Mouse (Mus musculus): ENCODE results near the gene Mtf2. TPM values are rescaled to one million over a fixed set of nuclear protein-coding genes. Genes with fewer than 3 reads are reported as not detected.
"Not testable (repeated sequence)": the region's sequence is repeated elsewhere in the genome, so short reads cannot be mapped to it uniquely, and the experiment has no call there.

The Mtf2 gene
- total and polyA plus RNA-seq, 3 experiments: 26.6 to 112 (median 95.1) TPM

GRCm38 (mm10) chr5:108076833-108077540 is 11.5 kb downstream of the Mtf2 start:
- ATAC-seq (ENCODE audit: extremely low read depth, insufficient number of reproducible peaks, low FRiP score, poor library complexity, severe bottlenecking) (no peak), DNase-seq (ENCODE audit: low spot score) (no peak)
- TF ChIP-seq GATA1 (IDR thresholded peaks at IDR 0.05; ENCODE audit: borderline replicate concordance, low read length): no peak
- no peak for TF ChIP-seq GATA2 (IDR thresholded peaks at IDR 0.05; ENCODE audit: borderline replicate concordance, low read depth, low read length)
- TF ChIP-seq POLR2AphosphoS5 (IDR thresholded peaks at IDR 0.05; ENCODE audit: insufficient replicate concordance, low read depth, low read length): no peak
- no peak for TF ChIP-seq CTCF (IDR thresholded peaks at IDR 0.05; ENCODE audit: low read depth, low read length)
- no peak for TF ChIP-seq TAL1 (conservative IDR thresholded peaks at IDR 0.05; ENCODE audit: low read depth, low read length)
- H3K4me1 ChIP-seq (ENCODE audit: insufficient read depth, low read depth, low read length): peaks cover 7% of the 10 kb centered on the region; the same call in 1 of the 2 replicates
- H3K27me3 ChIP-seq (ENCODE audit: insufficient read depth, low read length): no peaks in the 10 kb centered on the region
- H3K36me3 ChIP-seq (replicated peaks): peaks cover 83% of the 10 kb centered on the region
- H3K4me3 ChIP-seq (ENCODE audit: low read depth, low read length): no peak overlapping the region
- H3K9me3 ChIP-seq (replicated peaks): no peaks in the 10 kb centered on the region

- no peak for ATAC-seq (ENCODE audit: extremely low read depth, insufficient number of reproducible peaks, low FRiP score, poor library complexity, severe bottlenecking)
- Histone ChIP-seq H3K27me3 (ENCODE audit: insufficient read depth, low read length) (no peaks in the 10 kb centered on the region), H3K36me3 (replicated peaks) (peaks cover 74% of the 10 kb centered on the region), H3K9me3 (replicated peaks) (no peaks in the 10 kb centered on the region), H3K4me3 (ENCODE audit: low read depth, low read length) (no peak overlapping the region), H3K4me1 (ENCODE audit: insufficient read depth, low read depth, low read length) (peaks cover 7% of the 10 kb centered on the region; the same call in 1 of the 2 replicates)
- no peak for DNase-seq (ENCODE audit: low spot score)
- TF ChIP-seq GATA1 (IDR thresholded peaks at IDR 0.05; ENCODE audit: borderline replicate concordance, low read length) (no peak), POLR2AphosphoS5 (IDR thresholded peaks at IDR 0.05; ENCODE audit: insufficient replicate concordance, low read depth, low read length) (no peak), CTCF (IDR thresholded peaks at IDR 0.05; ENCODE audit: low read depth, low read length) (no peak), TAL1 (conservative IDR thresholded peaks at IDR 0.05; ENCODE audit: low read depth, low read length) (no peak), GATA2 (IDR thresholded peaks at IDR 0.05; ENCODE audit: borderline replicate concordance, low read depth, low read length) (no peak)
Measured at GRCm38 (mm10) chr5:108079603-108080002, 14.1 kb downstream of the Mtf2 start.

DNA sequence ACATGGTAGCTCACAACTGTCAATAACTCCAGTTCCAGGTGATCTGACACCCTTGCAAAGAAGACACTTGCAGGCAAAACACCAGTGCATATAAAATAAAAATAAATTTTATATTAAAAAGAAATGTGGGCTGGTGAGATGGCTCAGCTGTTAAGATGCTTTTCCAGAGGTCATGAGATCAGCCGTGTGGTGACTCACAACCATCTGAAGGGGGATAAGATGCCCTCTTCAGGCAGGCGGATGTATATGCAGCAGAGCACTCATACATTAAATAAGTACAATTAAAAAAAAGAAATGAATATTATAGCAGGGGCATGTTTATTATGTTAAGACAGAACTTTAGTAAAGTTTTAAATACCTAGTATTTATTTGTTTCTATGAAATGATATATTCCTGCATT is 16.9 kb downstream of the Mtf2 start:
- peaks cover 6% of the 10 kb centered on the region; the same call in 1 of the 2 replicates for H3K4me1 ChIP-seq (ENCODE audit: insufficient read depth, low read depth, low read length)
- no peak for DNase-seq (ENCODE audit: low spot score)
- no peaks in the 10 kb centered on the region for H3K27me3 ChIP-seq (ENCODE audit: insufficient read depth, low read length)
- TF ChIP-seq TAL1 (conservative IDR thresholded peaks at IDR 0.05; ENCODE audit: low read depth, low read length) (no peak), GATA2 (IDR thresholded peaks at IDR 0.05; ENCODE audit: borderline replicate concordance, low read depth, low read length) (no peak), CTCF (IDR thresholded peaks at IDR 0.05; ENCODE audit: low read depth, low read length) (no peak), POLR2AphosphoS5 (IDR thresholded peaks at IDR 0.05; ENCODE audit: insufficient replicate concordance, low read depth, low read length) (no peak), GATA1 (IDR thresholded peaks at IDR 0.05; ENCODE audit: borderline replicate concordance, low read length) (no peak)
- no peak for ATAC-seq (ENCODE audit: extremely low read depth, insufficient number of reproducible peaks, low FRiP score, poor library complexity, severe bottlenecking)
- H3K9me3 ChIP-seq (replicated peaks): no peaks in the 10 kb centered on the region
- H3K36me3 ChIP-seq (replicated peaks): peaks cover 73% of the 10 kb centered on the region
- no peak overlapping the region for H3K4me3 ChIP-seq (ENCODE audit: low read depth, low read length)

DNA sequence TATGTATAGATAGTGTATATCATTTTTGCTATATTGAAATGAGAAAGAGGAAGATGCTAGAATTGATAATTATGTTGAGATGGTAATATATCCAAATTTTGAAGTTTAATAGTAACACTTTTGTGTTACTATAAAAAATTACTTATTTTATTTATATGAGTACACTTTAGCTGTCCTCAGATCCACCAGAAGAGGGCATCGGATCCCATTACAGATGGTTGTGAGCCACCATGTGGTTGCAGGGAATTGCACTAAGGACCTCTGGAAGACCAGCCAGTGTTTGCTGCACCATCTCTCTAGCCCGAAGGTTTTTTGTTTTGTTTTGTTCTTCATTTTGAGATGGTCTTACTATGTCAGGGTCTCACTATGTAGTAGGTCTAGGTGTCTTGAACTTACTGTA is 20.0 kb downstream of the Mtf2 start:
- ATAC-seq (ENCODE audit: extremely low read depth, insufficient number of reproducible peaks, low FRiP score, poor library complexity, severe bottlenecking) (no peak), DNase-seq (ENCODE audit: low spot score) (no peak)
- Histone ChIP-seq H3K36me3 (replicated peaks) (peaks cover 73% of the 10 kb centered on the region), H3K27me3 (ENCODE audit: insufficient read depth, low read length) (no peaks in the 10 kb centered on the region), H3K4me3 (ENCODE audit: low read depth, low read length) (no peak overlapping the region), H3K9me3 (replicated peaks) (no peaks in the 10 kb centered on the region), H3K4me1 (ENCODE audit: insufficient read depth, low read depth, low read length) (no peaks in the 10 kb centered on the region; the same call in 1 of the 2 replicates)
- TF ChIP-seq GATA2 (IDR thresholded peaks at IDR 0.05; ENCODE audit: borderline replicate concordance, low read depth, low read length) (no peak), TAL1 (conservative IDR thresholded peaks at IDR 0.05; ENCODE audit: low read depth, low read length) (no peak), CTCF (IDR thresholded peaks at IDR 0.05; ENCODE audit: low read depth, low read length) (no peak), GATA1 (IDR thresholded peaks at IDR 0.05; ENCODE audit: borderline replicate concordance, low read length) (no peak), POLR2AphosphoS5 (IDR thresholded peaks at IDR 0.05; ENCODE audit: insufficient replicate concordance, low read depth, low read length) (no peak)

GRCm38 (mm10) chr5:108092731-108093130 is 27.3 kb downstream of the Mtf2 start:
- not testable (repeated sequence) for H3K4me3 ChIP-seq (ENCODE audit: low read depth, low read length); DNase-seq (ENCODE audit: low spot score); H3K9me3 ChIP-seq (replicated peaks); H3K27me3 ChIP-seq (ENCODE audit: insufficient read depth, low read length); H3K4me1 ChIP-seq (ENCODE audit: insufficient read depth, low read depth, low read length); ATAC-seq (ENCODE audit: extremely low read depth, insufficient number of reproducible peaks, low FRiP score, poor library complexity, severe bottlenecking)
- peaks cover 73% of the 10 kb centered on the region for H3K36me3 ChIP-seq (replicated peaks)

DNA sequence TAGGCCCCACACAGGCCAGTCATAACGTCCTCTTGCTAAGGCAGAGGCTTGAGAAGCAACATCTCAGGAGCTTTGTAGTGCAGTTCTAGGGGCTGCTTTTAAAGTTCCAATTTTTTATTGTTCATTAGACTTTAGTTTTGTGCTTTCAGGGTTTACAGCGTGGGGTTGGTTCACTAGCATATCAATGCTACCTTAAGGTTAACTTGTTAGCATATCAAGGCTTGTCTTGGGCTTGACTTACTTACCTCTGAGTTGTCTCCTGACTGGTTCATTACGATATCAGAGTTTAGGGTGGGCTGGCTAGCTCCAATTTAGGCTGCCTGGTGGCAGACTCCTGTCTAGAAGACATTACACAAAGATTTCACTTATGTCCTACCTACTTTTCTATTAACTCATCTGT is 32.2 kb downstream of the Mtf2 start:
- DNase-seq (ENCODE audit: low spot score) (no peak), ATAC-seq (ENCODE audit: extremely low read depth, insufficient number of reproducible peaks, low FRiP score, poor library complexity, severe bottlenecking) (no peak)
- H3K36me3 ChIP-seq (replicated peaks): peaks cover 70% of the 10 kb centered on the region
- no peaks in the 10 kb centered on the region for H3K4me1 ChIP-seq (ENCODE audit: insufficient read depth, low read depth, low read length)
- no peaks in the 10 kb centered on the region for H3K27me3 ChIP-seq (ENCODE audit: insufficient read depth, low read length)
- H3K4me3 ChIP-seq (ENCODE audit: low read depth, low read length): no peak overlapping the region
- H3K9me3 ChIP-seq (replicated peaks): no peaks in the 10 kb centered on the region
- no peak for TF ChIP-seq GATA1 (IDR thresholded peaks at IDR 0.05; ENCODE audit: borderline replicate concordance, low read length)

DNA sequence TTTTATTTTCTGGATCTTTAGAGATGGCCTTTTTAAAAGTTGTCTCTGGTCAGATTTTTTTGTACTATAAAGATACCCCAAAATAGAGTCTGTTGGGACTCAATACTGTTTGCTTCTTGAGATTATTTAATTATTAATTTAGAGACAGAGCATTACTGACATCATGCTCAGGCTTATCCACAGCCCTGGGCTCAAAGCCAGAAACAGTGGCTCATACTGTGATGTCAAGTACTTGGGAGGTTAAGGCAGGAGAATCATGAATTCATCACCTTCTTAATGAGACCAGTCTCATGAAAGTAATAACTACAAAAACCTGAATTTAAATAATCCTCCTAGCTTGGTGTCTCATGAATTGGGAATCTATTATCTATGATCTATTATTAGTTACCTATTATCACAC is 34.7 kb downstream of the Mtf2 start:
- TF ChIP-seq GATA1 (IDR thresholded peaks at IDR 0.05; ENCODE audit: borderline replicate concordance, low read length) (no peak), CTCF (IDR thresholded peaks at IDR 0.05; ENCODE audit: low read depth, low read length) (no peak)
- no peak overlapping the region for H3K4me3 ChIP-seq (ENCODE audit: low read depth, low read length)
- no peaks in the 10 kb centered on the region for H3K9me3 ChIP-seq (replicated peaks)
- no peaks in the 10 kb centered on the region for H3K27me3 ChIP-seq (ENCODE audit: insufficient read depth, low read length)
- H3K4me1 ChIP-seq (ENCODE audit: insufficient read depth, low read depth, low read length): no peaks in the 10 kb centered on the region
- ATAC-seq (ENCODE audit: extremely low read depth, insufficient number of reproducible peaks, low FRiP score, poor library complexity, severe bottlenecking) (no peak), DNase-seq (ENCODE audit: low spot score) (no peak)
- peaks cover 75% of the 10 kb centered on the region for H3K36me3 ChIP-seq (replicated peaks)
